Mouse (Mus musculus): Measurements from ENCODE around the gene Zfp800. TPM values are rescaled to one million over a fixed set of nuclear protein-coding genes. Genes with fewer than 3 reads are reported as not detected.

The Zfp800 gene
- total RNA-seq, 2 experiments from 2014 or later = 14.8 to 20.2 TPM

GRCm38 (mm10) chr6:28396853-28397457, 850 bp downstream of the Zfp800 start:
- no peak for DNase-seq (ENCODE audit: low spot score in 2 of 2)

GRCm38 (mm10) chr6:28396051-28396852, 1.6 kb downstream of the Zfp800 start:
- DNase-seq (ENCODE audit: low spot score in 2 of 2) = no peak

- no peak for DNase-seq (ENCODE audit: low spot score in 2 of 2)
Measured at GRCm38 (mm10) chr6:28389038-28389437, 8.8 kb downstream of the Zfp800 start.

GRCm38 (mm10) chr6:28385169-28385568, 12.6 kb downstream of the Zfp800 start:
- no peak for DNase-seq (ENCODE audit: low spot score in 2 of 2)

- no peak for DNase-seq (ENCODE audit: low spot score in 2 of 2)
Measured at GRCm38 (mm10) chr6:28381983-28382382, 15.8 kb downstream of the Zfp800 start.

GRCm38 (mm10) chr6:28369966-28370683, 27.7 kb downstream of the Zfp800 start:
- no peak for DNase-seq (ENCODE audit: low spot score in 2 of 2)

- no peak for DNase-seq (ENCODE audit: low spot score in 2 of 2)
Measured at GRCm38 (mm10) chr6:28367575-28367974, 30.2 kb downstream of the Zfp800 start.

- DNase-seq (ENCODE audit: low spot score in 2 of 2) = no peak
Measured at GRCm38 (mm10) chr6:28351066-28351465, 46.7 kb downstream of the Zfp800 start.

GRCm38 (mm10) chr6:28345677-28346076, 52.1 kb downstream of the Zfp800 start:
- no peak for DNase-seq (ENCODE audit: low spot score in 2 of 2)

- DNase-seq (ENCODE audit: low spot score in 2 of 2) = no peak
Measured at GRCm38 (mm10) chr6:28345181-28345580, 52.6 kb downstream of the Zfp800 start.

GRCm38 (mm10) chr6:28342863-28343262, 54.9 kb downstream of the Zfp800 start:
- DNase-seq (ENCODE audit: low spot score in 2 of 2) = no peak

GRCm38 (mm10) chr6:28341174-28341573, 56.6 kb downstream of the Zfp800 start:
- DNase-seq (ENCODE audit: low spot score in 2 of 2) = no peak

- DNase-seq (ENCODE audit: low spot score in 2 of 2) = no peak
Measured at GRCm38 (mm10) chr6:28339410-28339809, 58.4 kb downstream of the Zfp800 start.

GRCm38 (mm10) chr6:28333696-28334095, 64.1 kb downstream of the Zfp800 start:
- DNase-seq (ENCODE audit: low spot score in 2 of 2) = no peak

- DNase-seq (ENCODE audit: low spot score in 2 of 2) = no peak
Measured at GRCm38 (mm10) chr6:28332546-28332945, 65.3 kb downstream of the Zfp800 start.

- DNase-seq (ENCODE audit: low spot score in 2 of 2) = no peak
Measured at GRCm38 (mm10) chr6:28329815-28330214, 68.0 kb downstream of the Zfp800 start.

GRCm38 (mm10) chr6:28329002-28329596, 68.7 kb downstream of the Zfp800 start:
- no peak for DNase-seq (ENCODE audit: low spot score in 2 of 2)

- no peak for DNase-seq (ENCODE audit: low spot score in 2 of 2)
Measured at GRCm38 (mm10) chr6:28326720-28327119, 71.1 kb downstream of the Zfp800 start.

GRCm38 (mm10) chr6:28322399-28322798, 75.4 kb downstream of the Zfp800 start:
- DNase-seq (ENCODE audit: low spot score in 2 of 2) = no peak

- peak in 1 of 2 experiments; percentile 5 for DNase-seq (ENCODE audit: low spot score in 2 of 2)
Measured at GRCm38 (mm10) chr6:28319648-28320270, 78.0 kb downstream of the Zfp800 start.

Data from layer of hippocampus, postnatal 14 days (tissue).